Mouse (Mus musculus) liver (tissue): ENCODE measurements around the gene Gemin5.
A peak's percentile ranks its signal among the peaks of the same experiment; 100 is the strongest.
"Not testable (repeated sequence)": the region's sequence is repeated elsewhere in the genome, so short reads cannot be mapped to it uniquely, and the experiment has no call there.

ENCODE experiments used
- DNase-seq: peaks from one replicate; pipeline ENCODE4 v3.0.0-alpha.2; 2020; ENCODE audit warnings: mixed read lengths

The Gemin5 gene

GRCm38 (mm10) chr11:58168167-58168915, at the start of gene Gemin5:
Gene Gemin5, minus strand, starts transcription at chr11:58168539.
- DNase-seq = peak; percentile 90

GRCm38 (mm10) chr11:58216823-58217222, 48.5 kb upstream of the Gemin5 start:
- DNase-seq = no peak

- DNase-seq = no peak
Measured at GRCm38 (mm10) chr11:58215814-58216213, 47.5 kb upstream of the Gemin5 start.

GRCm38 (mm10) chr11:58215049-58215430, 46.7 kb upstream of the Gemin5 start:
- DNase-seq = not testable (repeated sequence)

- DNase-seq = peak; percentile 91
Measured at GRCm38 (mm10) chr11:58214391-58215048, 46.2 kb upstream of the Gemin5 start.

GRCm38 (mm10) chr11:58213673-58214342, 45.5 kb upstream of the Gemin5 start:
- DNase-seq = no peak

GRCm38 (mm10) chr11:58211682-58212067, 43.3 kb upstream of the Gemin5 start:
- no peak for DNase-seq

- peak; percentile 33 for DNase-seq
Measured at GRCm38 (mm10) chr11:58211062-58211681, 42.8 kb upstream of the Gemin5 start.

GRCm38 (mm10) chr11:58210321-58210886, 42.1 kb upstream of the Gemin5 start:
- no peak for DNase-seq

- no peak for DNase-seq
Measured at GRCm38 (mm10) chr11:58201052-58201451, 32.7 kb upstream of the Gemin5 start.

- no peak for DNase-seq
Measured at GRCm38 (mm10) chr11:58200226-58200625, 31.9 kb upstream of the Gemin5 start.

- DNase-seq = peak; percentile 89
Measured at GRCm38 (mm10) chr11:58199229-58200037, 31.1 kb upstream of the Gemin5 start, which contains the start of the genes Igtp and Irgm2. Gene Igtp, plus strand, starts transcription at chr11:58199556. Gene Irgm2, plus strand, starts transcription at chr11:58199618.

- no peak for DNase-seq
Measured at GRCm38 (mm10) chr11:58198663-58199062, 30.3 kb upstream of the Gemin5 start.

- no peak for DNase-seq
Measured at GRCm38 (mm10) chr11:58193860-58194520, 25.7 kb upstream of the Gemin5 start.

GRCm38 (mm10) chr11:58193326-58193725, 25.0 kb upstream of the Gemin5 start:
- no peak for DNase-seq

- no peak for DNase-seq
Measured at GRCm38 (mm10) chr11:58189675-58190074, 21.3 kb upstream of the Gemin5 start.

GRCm38 (mm10) chr11:58183579-58183978, 15.2 kb upstream of the Gemin5 start:
- DNase-seq = no peak

- no peak for DNase-seq
Measured at GRCm38 (mm10) chr11:58180756-58181155, 12.4 kb upstream of the Gemin5 start.

- DNase-seq = not testable (repeated sequence)
Measured at GRCm38 (mm10) chr11:58179986-58180385, 11.6 kb upstream of the Gemin5 start.

- DNase-seq = peak; percentile 71
Measured at GRCm38 (mm10) chr11:58179563-58179962, 11.2 kb upstream of the Gemin5 start.

GRCm38 (mm10) chr11:58171459-58172091, 3.2 kb upstream of the Gemin5 start, which contains the start of gene Mrpl22:
Gene Mrpl22, plus strand, starts transcription at chr11:58171661.
- peak; percentile 97 for DNase-seq
